Mouse (Mus musculus) forebrain, embryonic 10.5 days (tissue): Measurements from ENCODE around the gene Phf20. TPM values are rescaled to one million over a fixed set of nuclear protein-coding genes. Genes with fewer than 3 reads are reported as not detected.

Source experiments
- DNase-seq: peaks from one replicate; pipeline ENCODE4 v3.0.0-alpha.2; 2017; ENCODE audit warnings: low spot score; ENCODE audit errors: extremely low spot score
- H3K27ac ChIP-seq: fragments of 300-500 bp; sonication (generic); 2 replicates; pipeline ENCODE4 v1.5.1; 2016; ENCODE audit warnings: mild to moderate bottlenecking
- H3K27me3 ChIP-seq: fragments of 300-500 bp; sonication (generic); 2 replicates; pipeline ENCODE4 v1.6.1; 2016; ENCODE audit warnings: mild to moderate bottlenecking; ENCODE audit not compliant: poor library complexity, severe bottlenecking
- H3K36me3 ChIP-seq: fragments of 300-500 bp; sonication (generic); replicated peaks from 2 replicates; pipeline ENCODE4 v1.6.1; 2016; ENCODE audit warnings: mild to moderate bottlenecking, moderate library complexity
- H3K4me1 ChIP-seq: fragments of 300-500 bp; sonication (generic); 2 replicates; pipeline ENCODE4 v1.6.1; 2016
- H3K4me3 ChIP-seq: fragments of 300-500 bp; sonication (generic); 2 replicates; pipeline ENCODE4 v1.5.1; 2016; ENCODE audit warnings: mild to moderate bottlenecking, moderate library complexity
- H3K9me3 ChIP-seq: fragments of 300-500 bp; sonication (generic); 2 replicates; pipeline ENCODE4 v1.6.1; 2016; ENCODE audit warnings: mild to moderate bottlenecking, moderate library complexity
- WGBS: fragments of 180-500 bp; shearing (Covaris S2); methylation state at CpG from one replicate; pipeline ENCODE4 v1.1.7; 2016; 5-methylcytosine and 5-hydroxymethylcytosine counted together
- polyA plus RNA-seq: library from polyadenylated mRNA; unstranded; fragments of >200 nt; fragmentation: Nextera tagmentation; extraction: Ambion mirVana; gene quantifications from 2 replicates; pipeline ENCODE4 v1.2.1, GENCODE M21; 2016

Phf20 gene
- polyA plus RNA-seq, 1 experiment from 2014 or later = 71.6 TPM

GRCm38 (mm10) chr2:156295601-156296063, 99.4 kb downstream of the Phf20 start:
- no peak for DNase-seq
- Histone ChIP-seq H3K9me3 (no peaks in the 10 kb centered on the region), H3K4me3 (no peak overlapping the region), H3K27me3 (no peaks in the 10 kb centered on the region), H3K36me3 (peaks cover 94% of the 10 kb centered on the region), H3K4me1 (no peaks in the 10 kb centered on the region), H3K27ac (no peak overlapping the region)
- 98% methylated on average over 2 of the region's 2 CpGs for WGBS

DNA sequence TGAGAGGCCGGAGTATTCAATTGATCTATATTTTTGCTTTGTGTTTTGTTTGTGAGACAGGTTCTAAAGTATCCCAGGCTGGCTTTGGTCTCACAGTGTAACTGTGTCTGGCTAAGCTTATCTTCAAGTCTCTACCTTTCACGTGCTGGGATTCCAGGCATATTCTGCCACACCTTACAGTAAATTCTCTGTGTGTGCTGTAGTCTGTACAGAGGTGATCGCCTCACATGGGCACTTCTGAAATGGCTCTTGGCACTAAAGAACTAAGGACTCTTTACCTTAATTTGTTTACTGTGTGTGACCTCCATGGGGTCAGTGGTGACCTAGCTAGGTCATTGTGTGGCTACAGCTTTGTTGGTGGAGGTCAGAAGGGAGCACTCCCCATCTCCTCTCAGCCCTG, 99.9 kb downstream of the Phf20 start:
- WGBS = 98% methylated on average over 3 of the region's 3 CpGs
- no peak for DNase-seq
- H3K36me3 ChIP-seq = peaks cover 94% of the 10 kb centered on the region

GRCm38 (mm10) chr2:156297653-156298052, 101.4 kb downstream of the Phf20 start:
- H3K9me3 ChIP-seq = no peaks in the 10 kb centered on the region
- no peaks in the 10 kb centered on the region for H3K27me3 ChIP-seq
- WGBS = 93% methylated on average over 3 of the region's 3 CpGs
- H3K36me3 ChIP-seq = peaks cover 94% of the 10 kb centered on the region
- DNase-seq = no peak
- H3K4me3 ChIP-seq = no peak overlapping the region
- no peaks in the 10 kb centered on the region for H3K4me1 ChIP-seq
- no peak overlapping the region for H3K27ac ChIP-seq

More for the DNA sequence above, 99.9 kb downstream of the Phf20 start:
- Histone ChIP-seq H3K27me3 (no peaks in the 10 kb centered on the region), H3K27ac (no peak overlapping the region), H3K4me3 (no peak overlapping the region), H3K9me3 (no peaks in the 10 kb centered on the region), H3K4me1 (no peaks in the 10 kb centered on the region)

GRCm38 (mm10) chr2:156298458-156298857, 102.2 kb downstream of the Phf20 start:
- Histone ChIP-seq H3K27me3 (no peaks in the 10 kb centered on the region), H3K36me3 (peaks cover 94% of the 10 kb centered on the region), H3K9me3 (no peaks in the 10 kb centered on the region), H3K4me3 (no peak overlapping the region), H3K4me1 (no peaks in the 10 kb centered on the region), H3K27ac (no peak overlapping the region)
- DNase-seq = no peak
- 90% methylated on average over 7 of the region's 7 CpGs for WGBS

DNA sequence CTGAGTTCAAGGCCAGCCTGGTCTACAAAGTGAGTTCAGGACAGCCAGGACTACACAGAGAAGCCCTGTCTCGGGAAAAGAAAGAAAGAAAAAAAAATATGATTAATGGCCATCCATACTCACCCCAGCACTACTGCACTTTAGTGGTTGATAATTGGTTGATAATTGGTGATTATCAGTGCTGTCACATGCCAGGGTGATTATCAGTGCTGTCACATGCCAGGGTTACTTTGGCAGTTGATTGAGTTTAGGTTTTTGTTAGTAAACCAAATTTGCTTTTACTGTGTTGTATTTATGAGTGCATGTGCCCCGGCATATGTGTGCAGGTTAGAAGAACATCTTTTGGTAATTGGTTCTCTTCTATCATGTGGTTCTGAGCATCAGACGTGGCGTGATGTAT, 105.8 kb downstream of the Phf20 start:
- Histone ChIP-seq H3K4me3 (no peak overlapping the region), H3K27ac (no peak overlapping the region), H3K27me3 (no peaks in the 10 kb centered on the region), H3K36me3 (peaks cover 94% of the 10 kb centered on the region), H3K9me3 (no peaks in the 10 kb centered on the region), H3K4me1 (no peaks in the 10 kb centered on the region)
- no peak for DNase-seq
- 90% methylated on average over 4 of the region's 4 CpGs for WGBS

GRCm38 (mm10) chr2:156304351-156304750, 108.1 kb downstream of the Phf20 start:
- Histone ChIP-seq H3K4me1 (no peaks in the 10 kb centered on the region), H3K27me3 (no peaks in the 10 kb centered on the region), H3K4me3 (no peak overlapping the region), H3K27ac (no peak overlapping the region), H3K9me3 (no peaks in the 10 kb centered on the region), H3K36me3 (peaks cover 93% of the 10 kb centered on the region)
- no peak for DNase-seq
- WGBS = 86% methylated on average over 4 of the region's 4 CpGs

DNA sequence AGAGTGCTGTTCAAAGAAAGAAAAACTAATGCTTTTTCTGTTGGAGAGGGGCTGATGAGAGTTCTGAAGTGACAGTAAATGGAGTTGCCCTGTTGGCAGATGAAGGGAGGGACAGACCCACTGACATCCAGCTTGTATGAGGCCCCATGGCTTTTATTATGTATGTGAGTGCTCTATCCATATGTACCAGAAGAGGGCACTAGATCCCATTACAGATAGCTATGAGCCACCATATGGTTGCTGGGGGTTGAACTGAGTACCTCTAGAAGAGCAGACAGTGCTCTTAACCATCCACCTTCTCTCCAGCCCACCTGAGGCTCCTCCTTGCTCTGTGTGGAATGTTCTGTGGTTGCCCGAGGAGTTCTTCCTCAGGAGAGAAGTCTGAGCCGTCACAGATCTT, 109.6 kb downstream of the Phf20 start:
- no peaks in the 10 kb centered on the region for H3K4me1 ChIP-seq
- WGBS = 79% methylated on average over 2 of the region's 2 CpGs
- peaks cover 92% of the 10 kb centered on the region for H3K36me3 ChIP-seq
- no peaks in the 10 kb centered on the region for H3K27me3 ChIP-seq
- no peak overlapping the region for H3K27ac ChIP-seq
- no peaks in the 10 kb centered on the region for H3K9me3 ChIP-seq
- DNase-seq = no peak
- H3K4me3 ChIP-seq = no peak overlapping the region

GRCm38 (mm10) chr2:156307261-156307660, 111.0 kb downstream of the Phf20 start:
- no peak overlapping the region for H3K4me3 ChIP-seq
- no peaks in the 10 kb centered on the region for H3K27me3 ChIP-seq
- H3K9me3 ChIP-seq = no peaks in the 10 kb centered on the region
- peaks cover 12% of the 10 kb centered on the region for H3K4me1 ChIP-seq
- H3K36me3 ChIP-seq = peaks cover 82% of the 10 kb centered on the region
- 68% methylated on average over 5 of the region's 5 CpGs for WGBS
- no peak overlapping the region for H3K27ac ChIP-seq
- no peak for DNase-seq

DNA sequence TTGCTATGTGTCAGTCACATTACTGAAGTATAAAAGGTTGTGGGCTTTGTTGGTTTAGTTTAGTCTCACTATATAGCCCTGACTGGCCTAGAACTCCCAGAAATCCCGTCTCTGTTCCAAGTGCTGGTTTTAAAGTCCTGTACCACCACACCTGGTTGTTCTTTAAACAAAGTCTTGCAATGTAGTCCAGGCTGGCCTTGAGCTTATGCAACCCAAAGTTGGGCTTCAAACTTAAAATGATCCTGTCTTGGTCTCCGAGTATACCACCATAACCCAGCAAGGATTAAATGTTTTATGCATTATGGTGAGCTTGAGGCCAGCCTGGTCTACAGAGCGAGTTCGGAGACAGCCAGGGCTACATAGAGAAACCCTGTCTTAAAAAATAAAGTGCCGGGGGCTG, 113.7 kb downstream of the Phf20 start:
- Histone ChIP-seq H3K9me3 (no peaks in the 10 kb centered on the region), H3K4me1 (peaks cover 25% of the 10 kb centered on the region), H3K27ac (no peak overlapping the region), H3K27me3 (no peaks in the 10 kb centered on the region), H3K4me3 (no peak overlapping the region), H3K36me3 (peaks cover 67% of the 10 kb centered on the region)
- DNase-seq = no peak
- WGBS = 95% methylated on average over 5 of the region's 5 CpGs

GRCm38 (mm10) chr2:156310455-156310854, 114.2 kb downstream of the Phf20 start:
- 96% methylated on average over 5 of the region's 5 CpGs for WGBS
- H3K36me3 ChIP-seq = peaks cover 66% of the 10 kb centered on the region

GRCm38 (mm10) chr2:156310945-156311344, 114.7 kb downstream of the Phf20 start:
- H3K9me3 ChIP-seq = no peaks in the 10 kb centered on the region
- DNase-seq = no peak
- 91% methylated on average over 5 of the region's 5 CpGs for WGBS
- no peaks in the 10 kb centered on the region for H3K27me3 ChIP-seq
- peaks cover 62% of the 10 kb centered on the region for H3K36me3 ChIP-seq
- no peak overlapping the region for H3K27ac ChIP-seq
- peaks cover 25% of the 10 kb centered on the region for H3K4me1 ChIP-seq
- H3K4me3 ChIP-seq = peak overlapping the region; percentile 86

More at GRCm38 (mm10) chr2:156310455-156310854, 114.2 kb downstream of the Phf20 start:
- H3K9me3 ChIP-seq = no peaks in the 10 kb centered on the region
- H3K4me3 ChIP-seq = no peak overlapping the region
- H3K4me1 ChIP-seq = peaks cover 25% of the 10 kb centered on the region
- no peaks in the 10 kb centered on the region for H3K27me3 ChIP-seq
- no peak for DNase-seq
- H3K27ac ChIP-seq = no peak overlapping the region

GRCm38 (mm10) chr2:156311441-156311840, 115.2 kb downstream of the Phf20 start:
- peaks cover 57% of the 10 kb centered on the region for H3K36me3 ChIP-seq
- H3K4me1 ChIP-seq = peaks cover 25% of the 10 kb centered on the region
- H3K9me3 ChIP-seq = no peaks in the 10 kb centered on the region
- 30% methylated on average over 8 of the region's 8 CpGs for WGBS
- H3K4me3 ChIP-seq = peak overlapping the region; percentile 86
- H3K27me3 ChIP-seq = no peaks in the 10 kb centered on the region
- peak overlapping the region; percentile 97 for H3K27ac ChIP-seq
- no peak for DNase-seq

DNA sequence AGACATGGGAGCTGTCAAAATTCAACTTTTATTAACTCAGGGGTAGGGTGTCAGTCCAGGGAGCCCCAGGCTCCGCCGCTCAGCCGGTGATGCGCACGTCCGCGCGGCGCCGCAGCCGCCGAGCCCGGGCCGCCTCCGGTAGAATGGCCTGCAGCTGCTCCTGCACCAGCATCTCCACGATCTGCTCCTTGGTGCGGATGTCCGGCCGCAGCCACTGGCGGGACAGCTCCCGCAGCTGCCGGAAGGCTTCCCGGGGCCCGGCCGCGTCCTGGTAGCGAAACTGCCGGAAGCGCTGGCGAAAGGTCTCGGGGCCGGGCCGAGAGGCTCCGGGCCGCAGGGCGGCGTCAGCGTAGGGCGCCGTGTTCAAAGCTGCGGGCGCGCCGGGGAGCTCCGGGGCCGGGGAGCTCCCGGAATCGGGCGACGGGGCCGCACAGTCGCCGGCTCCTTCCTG, 115.6 kb downstream of the Phf20 start:
- Histone ChIP-seq H3K4me3 (peak overlapping the region; percentile 86), H3K36me3 (peaks cover 53% of the 10 kb centered on the region), H3K4me1 (peaks cover 25% of the 10 kb centered on the region), H3K9me3 (no peaks in the 10 kb centered on the region), H3K27me3 (no peaks in the 10 kb centered on the region), H3K27ac (peak overlapping the region; percentile 97)
- peak; percentile 65 for DNase-seq
- under 1% methylated on average over 53 of the region's 53 CpGs for WGBS
